Mouse (Mus musculus): ENCODE results near the gene Zbed4.

- TF ChIP-seq CTCF (IDR thresholded peaks at IDR 0.05; ENCODE audit: borderline replicate concordance, extremely low read depth, insufficient read depth, insufficient read length) (no peak), POLR2A (IDR thresholded peaks at IDR 0.05; ENCODE audit: borderline replicate concordance, extremely low read depth, insufficient read depth, insufficient read length, poor library complexity, severe bottlenecking) (no peak)
These were observed 6.1 kb upstream of the Zbed4 start for GRCm38 (mm10) chr15:88745347-88745746.

Data from brain, embryonic 14.5 days (tissue).